Mouse (Mus musculus): ENCODE results near the gene Spata45.
A peak's percentile ranks its signal among the peaks of the same experiment; 100 is the strongest.
"Not testable (repeated sequence)": the region's sequence is repeated elsewhere in the genome, so short reads cannot be mapped to it uniquely, and the experiment has no call there.

The Spata45 gene

DNA sequence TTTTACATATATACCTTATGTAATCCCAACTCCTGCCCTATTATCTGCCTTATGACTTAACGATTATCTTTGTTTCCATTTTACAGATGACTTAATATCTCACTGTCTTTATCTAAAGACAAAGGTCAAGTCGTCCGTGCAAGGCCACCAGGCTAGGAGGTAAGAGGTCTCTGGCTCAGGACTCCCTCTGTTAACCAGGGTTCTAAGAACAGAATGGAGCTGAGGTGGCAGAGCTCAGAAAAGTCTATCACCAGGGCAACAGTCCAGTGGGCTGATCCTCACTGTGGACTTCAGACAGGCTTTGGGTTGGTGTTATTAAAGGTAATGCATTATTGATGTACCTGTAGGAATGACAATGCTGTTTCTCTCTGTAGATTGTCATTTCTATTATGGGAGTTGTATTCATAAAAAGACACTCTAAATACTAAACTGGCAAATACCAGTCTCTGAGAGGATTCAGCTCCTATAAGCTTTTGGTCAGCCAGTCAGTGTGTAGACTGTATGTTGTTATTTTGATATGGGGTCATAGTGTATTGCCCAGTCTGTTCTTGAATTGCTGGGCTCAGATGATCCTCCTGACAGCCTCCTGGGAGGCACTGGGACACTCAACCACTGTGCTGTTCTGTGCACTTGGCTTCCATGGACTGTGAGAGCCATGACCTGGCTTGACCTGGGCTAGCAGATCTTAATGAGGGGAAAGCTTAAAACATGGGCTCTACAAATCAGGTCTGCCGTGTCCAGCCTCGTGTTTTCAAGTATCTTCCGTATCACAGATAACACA lies at the start of gene Spata45:
Spata45 (plus strand) TSS at position 86 of the 781 bp plus-strand sequence.
- no peak for DNase-seq (ENCODE audit: low spot score)

DNA sequence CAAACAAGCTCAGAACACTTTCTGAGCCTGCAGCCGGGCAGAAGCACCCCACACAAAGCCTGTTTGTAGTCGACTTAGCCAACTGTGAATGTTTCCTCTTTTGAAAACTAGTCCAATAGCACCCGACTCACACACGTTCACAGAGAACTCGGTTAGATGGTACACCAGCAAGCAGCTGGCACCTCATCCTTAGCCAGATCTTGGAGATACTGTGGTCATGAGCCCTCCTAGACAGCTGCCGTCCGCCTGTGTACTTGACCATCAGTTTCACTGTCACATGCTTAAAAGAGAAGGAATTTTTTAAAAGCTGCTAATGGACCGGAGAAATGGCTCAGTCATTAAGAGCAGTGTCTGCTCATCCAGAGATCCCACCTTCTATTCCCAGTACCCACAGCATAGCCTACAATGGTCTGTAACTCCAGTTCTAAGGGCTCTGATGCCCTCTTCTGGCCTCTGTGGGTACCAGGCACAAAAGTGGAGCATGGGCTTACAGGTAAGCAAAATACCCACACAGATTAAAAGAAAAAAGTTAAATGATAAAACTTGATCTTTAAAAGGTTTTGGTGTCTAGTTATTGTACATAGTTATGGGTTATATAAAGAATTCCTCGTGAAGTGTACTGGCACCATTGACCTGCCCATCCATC lies 46.9 kb upstream of the Spata45 start:
- no peak for DNase-seq (ENCODE audit: low spot score)

DNA sequence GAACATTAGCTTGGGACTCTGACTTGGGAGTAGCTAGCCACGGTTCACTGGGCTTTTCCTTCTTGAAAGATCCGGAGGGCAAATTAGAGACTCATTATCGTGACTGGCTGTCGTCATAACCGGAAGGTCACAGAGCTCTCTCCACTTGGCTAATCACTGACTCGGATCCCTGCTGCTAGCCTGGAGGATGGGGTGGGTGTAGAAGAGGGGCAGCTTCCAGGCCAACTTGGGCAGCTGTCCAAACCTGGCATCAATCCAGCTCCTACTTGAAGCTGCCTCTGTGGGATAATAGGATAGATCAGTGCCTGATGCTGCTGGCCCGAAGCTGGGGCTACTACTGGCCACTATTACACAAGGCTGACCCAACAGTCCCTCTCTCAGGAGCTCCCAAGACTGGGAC lies 40.9 kb upstream of the Spata45 start:
- DNase-seq (ENCODE audit: low spot score): no peak

DNA sequence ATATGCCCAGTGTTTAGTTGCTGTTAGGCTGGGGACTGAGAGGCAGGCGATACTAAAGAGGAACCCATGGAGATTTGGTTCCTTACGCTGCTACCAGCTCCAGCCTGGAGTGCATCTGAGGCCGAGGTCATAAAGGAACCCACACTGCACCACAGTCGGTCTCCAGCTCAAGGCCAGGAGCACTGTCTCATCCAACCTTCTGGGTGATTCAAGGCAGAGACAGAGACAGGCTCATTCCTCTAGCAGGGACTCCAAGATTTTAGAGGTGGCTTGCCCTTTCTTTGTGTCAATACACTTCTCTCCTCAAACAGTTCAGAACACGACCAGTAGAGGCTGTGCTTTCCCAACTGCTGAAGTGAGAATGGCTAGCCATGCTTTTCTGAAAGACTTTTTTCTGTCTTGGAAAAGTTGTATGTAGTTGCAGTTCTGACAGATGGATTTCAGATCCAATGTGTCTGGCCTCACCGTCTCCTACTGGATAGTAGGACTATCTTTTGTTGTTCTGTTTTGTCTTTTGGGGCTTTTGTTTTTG lies 40.0 kb upstream of the Spata45 start:
- DNase-seq (ENCODE audit: low spot score): no peak

DNA sequence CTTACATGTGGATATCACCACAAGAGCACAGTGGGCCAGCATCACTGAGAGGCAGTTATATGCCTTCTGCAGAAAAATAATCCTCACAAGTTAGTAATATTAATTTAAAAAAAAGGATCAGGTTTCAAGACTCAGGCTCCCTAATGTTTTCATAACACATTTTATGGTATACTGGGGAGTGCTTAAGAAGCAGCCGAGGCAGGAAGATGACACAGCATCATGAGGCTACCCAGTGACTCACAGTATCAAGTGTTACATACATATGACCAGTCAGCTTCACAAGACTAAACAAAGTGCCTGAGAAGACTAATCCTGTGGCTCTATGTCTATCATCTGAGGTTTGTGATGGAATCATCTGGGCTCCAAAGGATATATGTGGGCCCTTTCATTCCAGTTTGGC lies 38.4 kb upstream of the Spata45 start:
- no peak for DNase-seq (ENCODE audit: low spot score)

DNA sequence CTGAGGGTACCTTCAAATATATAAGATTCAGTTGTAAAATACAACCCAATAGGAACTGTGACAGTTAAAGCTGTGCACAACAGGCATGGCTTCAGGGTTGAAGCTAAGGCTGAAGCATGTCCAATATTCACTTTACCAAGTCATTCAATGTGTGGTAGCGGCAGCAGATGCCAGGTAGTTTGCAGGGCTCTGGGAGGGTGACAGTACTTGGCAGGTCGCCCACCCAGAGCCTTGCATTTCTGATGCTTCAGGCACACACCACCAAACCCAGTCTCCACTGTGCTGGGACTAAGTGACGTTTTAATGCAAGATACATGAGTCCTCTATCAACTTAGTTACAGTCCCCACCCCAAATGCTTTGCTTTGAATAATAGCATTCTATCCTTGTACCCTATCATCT lies 35.8 kb upstream of the Spata45 start:
- no peak for DNase-seq (ENCODE audit: low spot score)

DNA sequence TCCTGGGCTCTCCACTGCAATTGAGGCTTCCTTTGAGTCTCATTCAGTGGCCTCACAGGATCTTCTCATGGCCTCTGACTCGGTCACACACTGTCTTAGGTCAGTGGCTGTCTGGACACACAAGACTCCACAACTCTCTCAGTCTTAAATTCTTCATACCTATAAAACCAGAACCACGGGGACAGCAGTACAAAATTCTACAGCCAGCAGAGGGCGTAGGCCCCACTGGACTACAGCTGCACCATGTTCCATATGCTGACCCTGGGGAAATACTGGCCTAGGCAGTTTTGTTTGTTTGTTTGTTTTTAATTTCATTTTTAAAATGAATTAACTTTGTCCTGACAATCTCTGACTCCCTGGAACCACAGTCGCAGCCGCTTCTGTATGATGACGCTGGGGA lies 34.2 kb upstream of the Spata45 start:
- no peak for DNase-seq (ENCODE audit: low spot score)

DNA sequence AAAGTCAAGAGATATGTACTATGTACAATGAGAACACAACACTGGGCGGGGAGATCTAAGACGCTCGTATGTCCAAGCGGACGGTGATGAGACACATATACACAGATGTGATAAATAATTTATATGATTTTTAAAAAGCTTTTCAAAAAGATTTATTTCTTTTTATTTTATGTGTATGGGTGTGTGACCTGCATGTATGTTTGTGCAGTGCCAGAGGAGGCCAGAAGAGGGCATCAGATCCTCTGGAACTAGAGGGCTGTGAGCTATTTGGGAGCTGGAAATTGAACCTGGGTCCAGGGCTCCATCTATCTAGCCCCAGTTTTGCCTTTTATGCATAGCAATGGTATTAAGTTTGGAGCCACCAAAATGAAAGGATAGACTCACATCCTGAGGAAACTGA lies 27.7 kb upstream of the Spata45 start:
- DNase-seq (ENCODE audit: low spot score): no peak

DNA sequence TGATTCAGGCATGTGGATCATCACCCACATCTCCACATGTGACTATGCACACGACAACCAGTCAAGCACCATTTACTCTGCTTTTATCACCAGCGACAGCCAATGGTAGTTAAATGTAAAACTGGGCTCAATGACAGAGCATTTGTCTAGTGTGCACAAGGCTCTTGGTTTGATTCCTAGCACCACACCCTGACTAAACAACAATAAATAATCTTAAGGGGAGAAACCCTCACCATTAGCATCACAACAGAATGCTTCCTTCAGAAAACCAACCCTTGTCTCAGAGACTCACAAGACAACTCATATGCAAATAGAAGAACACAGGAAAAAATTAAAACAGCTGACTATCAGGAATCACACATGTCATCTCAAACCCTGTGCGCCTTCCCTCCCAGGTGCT lies 22.2 kb upstream of the Spata45 start:
- no peak for DNase-seq (ENCODE audit: low spot score)

DNA sequence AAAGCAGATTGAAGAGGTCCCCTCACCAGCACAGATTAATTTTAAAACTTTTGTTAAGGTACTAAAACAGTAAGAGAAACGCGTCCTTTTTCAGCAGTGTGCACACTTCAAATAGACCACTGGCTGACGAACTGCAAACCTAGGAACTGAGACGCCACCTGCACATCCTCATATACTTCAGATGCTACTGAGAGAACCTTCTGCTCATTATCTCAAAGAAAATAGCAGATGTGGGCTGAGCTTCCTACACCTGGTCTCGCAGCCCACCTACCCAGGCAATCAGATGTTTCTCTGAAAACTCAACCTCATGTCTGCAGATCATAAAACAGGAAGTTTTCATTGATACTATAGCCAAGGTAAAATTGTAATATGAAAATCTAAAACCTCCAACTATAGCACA lies 16.6 kb upstream of the Spata45 start:
- no peak for DNase-seq (ENCODE audit: low spot score)

DNA sequence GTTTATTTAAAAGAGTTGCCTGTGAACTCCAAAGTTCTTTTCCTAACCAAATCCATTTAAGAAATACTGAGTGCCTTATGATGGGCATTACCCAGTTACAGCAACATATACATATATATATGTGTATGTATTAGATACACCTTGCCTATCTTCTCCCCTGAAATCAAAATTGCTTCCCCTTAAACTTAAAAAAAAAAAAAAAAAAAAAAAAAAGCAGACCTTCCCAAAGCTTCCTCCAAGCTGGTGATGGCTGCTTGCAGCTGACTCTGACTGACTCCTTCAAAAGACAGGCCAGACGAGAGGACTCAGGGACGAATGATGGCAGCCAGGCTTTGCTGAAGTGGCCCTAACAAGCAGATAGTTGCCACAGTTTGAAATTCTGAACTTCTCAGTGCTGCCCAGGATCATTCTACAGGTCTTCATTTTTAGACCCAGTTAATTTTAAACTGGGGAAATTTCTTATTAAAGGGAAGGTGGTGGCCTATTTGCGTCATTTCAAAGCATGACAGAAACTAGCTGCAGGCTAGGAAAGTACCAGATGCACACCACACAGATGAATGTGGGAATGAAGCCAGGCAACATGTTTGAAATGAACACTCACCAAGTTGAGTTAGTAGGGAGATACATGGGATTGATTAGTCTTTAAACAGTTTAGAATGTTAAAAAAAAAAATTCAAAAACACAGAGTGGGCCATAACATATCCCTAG lies 16.1 kb upstream of the Spata45 start:
- DNase-seq (ENCODE audit: low spot score): no peak

DNA sequence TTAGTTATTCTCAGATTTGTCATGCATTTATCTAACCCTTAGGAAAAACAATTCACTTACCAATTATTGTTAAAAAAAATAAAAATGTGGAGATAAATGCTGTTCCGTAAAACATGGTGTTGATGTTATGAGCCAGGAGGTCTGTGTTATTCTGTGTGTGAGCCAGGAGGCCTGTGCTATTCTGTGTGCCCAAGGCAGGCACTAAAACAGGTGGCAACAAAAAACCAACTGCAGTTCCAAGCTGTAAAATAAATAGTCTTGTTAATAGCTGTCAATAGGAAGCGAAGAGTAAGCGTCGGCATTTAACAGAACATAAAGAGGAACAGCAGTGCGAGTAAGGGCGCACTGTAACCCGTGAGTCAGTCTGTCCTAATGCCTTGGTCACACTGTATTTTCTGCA lies 15.4 kb upstream of the Spata45 start:
- DNase-seq (ENCODE audit: low spot score): no peak

DNA sequence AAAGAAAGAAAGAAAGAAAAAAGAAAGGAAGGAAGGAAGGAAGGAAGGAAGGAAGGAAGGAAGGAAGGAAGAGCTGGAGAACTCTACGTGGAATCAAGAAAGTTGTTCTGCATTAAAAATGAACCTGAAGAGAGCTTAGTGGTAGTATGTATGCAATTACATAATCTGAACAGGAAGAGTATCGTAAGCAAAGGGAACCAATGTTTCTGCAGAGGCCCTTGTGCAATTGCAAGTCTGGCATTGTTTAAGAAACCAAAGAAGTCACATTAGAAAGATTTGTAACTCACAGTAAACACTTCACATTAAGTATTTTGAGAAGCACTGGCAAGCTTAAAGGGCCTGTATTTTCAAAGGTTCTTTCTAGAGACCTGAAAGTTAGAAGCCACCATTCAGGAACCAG lies 13.3 kb upstream of the Spata45 start:
- DNase-seq (ENCODE audit: low spot score): no peak

DNA sequence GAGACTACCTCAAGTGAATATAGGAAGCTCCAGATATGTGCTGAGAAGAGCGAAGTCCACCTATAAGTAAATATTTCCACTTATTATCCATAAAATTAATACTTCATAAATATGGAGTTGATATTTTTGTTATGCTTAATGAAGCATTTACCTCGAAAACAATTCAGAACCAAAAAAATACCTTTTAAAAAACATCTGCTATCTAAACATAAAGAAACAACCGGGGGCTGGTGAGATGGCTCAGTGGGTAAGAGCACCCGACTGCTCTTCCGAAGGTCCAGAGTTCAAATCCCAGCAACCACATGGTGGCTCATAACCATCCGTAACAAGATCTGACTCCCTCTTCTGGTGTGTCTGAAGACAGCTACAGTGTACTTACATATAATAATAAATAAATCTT lies 12.6 kb upstream of the Spata45 start:
- not testable (repeated sequence) for DNase-seq (ENCODE audit: low spot score)

DNA sequence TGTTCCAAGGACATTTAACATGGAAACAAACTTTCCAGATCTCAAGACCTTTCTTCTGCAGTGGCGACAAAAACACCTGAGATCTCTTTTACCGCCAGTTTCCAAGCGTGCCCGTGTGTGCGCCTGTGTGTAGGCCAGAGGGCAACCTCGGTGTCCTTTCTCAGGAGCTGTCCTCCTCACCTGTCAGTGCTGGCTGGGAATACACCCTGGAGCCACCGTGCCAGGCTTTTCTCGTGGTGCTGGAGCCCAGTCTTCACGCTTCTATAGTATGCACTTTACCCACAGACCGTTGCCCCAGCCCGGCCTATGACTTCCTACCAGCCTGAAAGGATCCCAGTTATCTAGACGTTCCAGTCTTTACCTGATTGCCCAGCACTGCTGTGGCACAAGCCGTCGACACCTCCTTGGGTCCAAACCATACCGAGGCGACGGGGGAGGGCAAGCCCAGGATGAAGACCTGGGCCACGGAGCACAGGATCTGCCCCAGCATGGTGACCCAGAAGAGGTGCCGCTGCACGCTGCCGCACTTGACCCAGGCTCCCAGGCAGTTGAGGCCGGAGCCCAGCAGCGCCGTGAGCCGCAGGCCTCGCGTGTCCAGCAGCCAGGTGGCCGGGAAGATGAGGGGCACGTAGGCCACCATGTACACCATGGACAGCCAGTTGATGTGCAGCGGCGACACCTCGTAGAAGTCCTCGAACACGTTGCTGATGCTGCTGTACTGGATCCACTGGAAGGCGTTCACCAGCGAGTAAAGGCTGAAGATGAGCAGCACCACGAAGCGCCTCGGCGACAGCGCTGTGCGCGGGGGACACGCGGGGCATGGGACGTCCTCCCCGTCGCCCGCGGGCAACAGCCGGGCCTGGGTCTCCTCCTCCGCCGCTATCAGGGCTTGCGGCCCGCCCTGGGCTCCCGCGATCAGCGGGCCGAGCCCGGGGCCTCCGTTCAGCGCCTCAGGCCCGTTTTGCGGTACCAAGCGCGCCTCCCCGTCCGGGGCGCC lies 11.1 kb upstream of the Spata45 start:
- peak; percentile 33 for DNase-seq (ENCODE audit: low spot score)

DNA sequence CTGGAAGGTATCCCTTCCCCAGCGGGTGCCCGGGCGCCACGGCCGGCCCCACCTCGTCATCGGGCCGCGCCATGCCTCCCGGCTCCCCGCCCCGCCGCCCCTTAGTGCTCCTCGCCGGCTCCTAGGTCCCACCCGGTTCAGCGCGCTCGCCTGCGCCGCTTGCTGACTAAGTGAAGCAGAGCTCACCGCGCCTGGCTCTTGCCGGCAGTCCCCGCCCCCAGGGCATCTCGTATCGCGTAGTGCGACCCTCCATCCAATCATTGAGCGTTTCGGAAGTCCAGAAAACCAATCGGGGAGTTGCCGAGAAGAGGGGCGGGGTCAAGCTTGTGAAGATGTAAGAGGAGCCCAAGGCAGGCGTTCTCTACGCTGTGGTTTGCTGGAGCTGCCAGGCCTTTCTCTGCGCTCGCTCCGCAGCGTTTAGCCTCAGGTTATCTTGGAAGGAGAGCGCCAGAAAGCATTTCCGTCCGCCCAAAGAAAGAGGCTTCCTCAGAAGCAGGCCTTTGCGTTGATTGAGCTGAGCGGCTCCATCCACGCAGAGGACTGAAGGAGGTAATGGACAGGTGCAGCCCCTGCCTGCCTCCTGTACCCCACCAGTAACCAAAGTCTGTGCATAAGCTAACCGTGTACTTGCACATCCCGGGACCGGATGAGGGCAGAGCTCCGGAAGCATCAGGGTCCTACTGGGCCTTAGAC lies 10.3 kb upstream of the Spata45 start, which contains the start of gene Flvcr1:
Flvcr1 (minus strand) TSS at position 138 of the 693 bp plus-strand sequence.
- DNase-seq (ENCODE audit: low spot score): peak; percentile 99

DNA sequence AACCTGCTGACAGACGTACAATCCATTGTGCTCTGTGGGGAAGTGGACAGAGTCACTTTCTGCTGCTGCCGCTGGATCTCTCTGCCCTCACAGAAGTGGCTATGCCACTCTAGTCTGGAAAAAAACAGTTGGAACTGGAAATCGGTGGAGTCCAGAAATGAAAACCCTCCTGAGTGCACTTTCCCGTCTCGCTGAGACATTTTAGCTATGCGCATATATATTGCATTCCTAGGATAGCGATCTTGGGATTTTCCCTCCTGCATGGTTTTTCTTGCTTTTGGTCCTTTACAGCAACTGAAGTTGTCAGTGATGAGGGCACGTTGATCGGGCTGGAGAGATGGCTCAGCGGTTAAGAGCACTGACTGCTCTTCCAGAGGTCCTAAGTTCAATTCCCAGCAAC lies 6.3 kb upstream of the Spata45 start:
- no peak for DNase-seq (ENCODE audit: low spot score)

DNA sequence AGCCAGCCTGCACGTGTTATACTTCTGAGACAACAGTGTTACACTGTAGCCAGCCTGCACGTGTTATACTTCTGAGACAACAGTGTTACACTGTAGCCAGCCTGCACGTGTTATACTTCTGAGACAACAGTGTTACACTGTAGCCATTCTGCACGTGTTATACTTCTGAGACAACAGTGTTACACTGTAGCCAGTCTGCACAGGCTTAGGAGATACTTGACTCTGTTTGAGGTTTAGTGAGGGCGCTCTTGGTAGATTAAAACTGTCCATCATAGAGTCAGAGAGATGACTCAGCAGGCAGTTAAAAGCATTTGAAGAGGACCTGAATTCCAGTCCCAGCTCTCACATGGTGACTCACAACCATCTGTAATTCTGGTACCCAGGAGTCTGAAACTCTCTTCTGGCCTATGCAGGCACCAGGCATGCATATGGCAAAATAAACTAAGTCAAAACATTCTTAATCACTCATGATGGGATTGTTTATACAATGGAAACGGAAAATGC lies 5.5 kb upstream of the Spata45 start:
- not testable (repeated sequence) for DNase-seq (ENCODE audit: low spot score)

DNA sequence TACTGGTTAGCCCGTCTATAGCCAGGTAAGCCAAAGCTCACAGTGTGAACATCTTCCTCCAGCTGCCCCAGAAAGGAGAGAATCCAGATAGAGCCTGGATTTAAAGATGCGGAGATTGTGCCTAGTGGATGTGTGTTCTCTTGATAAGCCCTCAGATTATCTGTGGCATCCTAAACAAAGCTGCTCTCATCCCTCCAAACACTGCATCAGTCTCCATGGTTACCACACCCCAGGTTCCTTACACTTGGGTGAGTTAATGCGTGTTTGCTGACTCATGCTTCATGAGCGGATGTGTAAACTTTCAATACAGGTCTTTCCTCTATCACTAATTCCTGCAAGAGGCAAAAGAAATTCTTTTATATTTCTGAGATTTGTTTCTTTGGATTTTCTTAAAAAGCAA lies 790 bp upstream of the Spata45 start:
- DNase-seq (ENCODE audit: low spot score): no peak

DNA sequence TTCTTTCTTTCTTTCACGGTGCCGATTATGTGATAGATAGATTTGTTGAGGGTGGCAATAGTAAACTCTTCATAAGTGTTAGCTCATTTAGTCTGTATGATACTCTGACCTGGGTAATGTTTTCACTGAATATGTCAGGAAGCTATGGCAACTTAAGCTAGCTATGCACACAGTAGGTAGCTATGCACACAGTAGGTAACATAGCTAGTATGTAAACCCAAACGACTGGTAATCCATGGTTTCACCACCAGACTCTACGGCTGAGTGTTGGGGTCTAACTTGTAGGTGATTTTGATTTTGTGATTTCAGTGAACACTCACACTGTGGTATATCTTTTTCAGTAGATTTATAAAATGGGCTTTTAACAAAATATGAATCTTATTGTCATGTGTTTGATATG lies 1.6 kb downstream of the Spata45 start:
- DNase-seq (ENCODE audit: low spot score): no peak

DNA sequence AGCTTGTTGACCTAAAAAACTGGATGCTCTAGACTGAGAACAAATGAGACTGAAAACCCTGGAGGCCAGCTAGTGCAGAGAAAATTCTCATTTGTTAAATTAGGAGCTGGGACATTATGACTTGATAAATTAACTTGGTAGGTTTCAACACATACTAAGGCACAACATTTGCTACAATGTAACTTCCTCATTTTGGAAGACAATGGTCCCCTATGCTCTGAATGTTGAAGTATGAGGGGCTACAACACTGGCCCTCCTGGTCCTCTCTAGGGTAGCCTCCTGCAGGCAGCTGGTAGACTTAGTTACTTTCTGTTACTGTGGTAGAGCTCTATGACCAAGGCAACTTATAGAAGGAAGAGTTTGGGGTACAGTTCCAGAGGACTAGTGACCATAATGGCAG lies 4.9 kb downstream of the Spata45 start:
- DNase-seq (ENCODE audit: low spot score): no peak
